ENCODE assay signal across 13 mouse cellular contexts in genomic region chr2:107201856-107202473, GRCm38 (mm10).
"Had no signal": no experiment of that assay in that cellular context is flagged by ENCODE, and none has a peak within 500 bp of the region (broad histone marks: within the 10 kb centered on the region; RNA-seq: fewer than 3 reads in every experiment).

No protein-coding gene starts in this region.

- H3K27ac ChIP-seq: left cerebral cortex, adult 2 months; liver, embryonic 13.5 days; stomach, postnatal 0 days had no signal

- H3K4me3 ChIP-seq: left cerebral cortex, adult 2 months; liver, embryonic 13.5 days had no signal

- H3K4me2 ChIP-seq: liver, embryonic 13.5 days; midbrain, embryonic 11.5 days had no signal

- H3K27me3 ChIP-seq: liver, embryonic 13.5 days had no signal

- H3K36me3 ChIP-seq: liver, embryonic 13.5 days had no signal

- H3K4me1 ChIP-seq: liver, embryonic 13.5 days had no signal

- H3K9me3 ChIP-seq: liver, embryonic 13.5 days had no signal

- DNase-seq: kidney, postnatal 14 days; kidney, postnatal 4 days; liver, embryonic 13.5 days; lung, adult 2 months; lung, postnatal 14 days; lung, postnatal 4 days; midbrain, embryonic 14.5 days; thymus, adult 2 months; thymus, postnatal 14 days; thymus, postnatal 4 days had no signal

- H3K9ac ChIP-seq: liver, embryonic 13.5 days had no signal
